Mouse (Mus musculus) kidney, postnatal 0 days (tissue): Measurements from ENCODE around the gene Arhgef17. TPM values are rescaled to one million over a fixed set of nuclear protein-coding genes. Genes with fewer than 3 reads are reported as not detected.

Experiments used
- ATAC-seq: fragments of 200-750 bp; cut with Nextera tagmentation; replicated peaks from 2 replicates; pipeline ENCODE4 v1.8.0; 2017; ENCODE audit warnings: low read depth, moderate number of reproducible peaks, moderate TSS enrichment, moderate library complexity; ENCODE audit not compliant: low FRiP score
- DNase-seq: peaks from one replicate; pipeline ENCODE4 v3.0.0-alpha.2; 2016; ENCODE audit warnings: low spot score
- H3K27ac ChIP-seq: fragments of 300-500 bp; sonication (generic); 2 replicates; pipeline ENCODE4 v1.5.1; 2014; ENCODE audit warnings: mild to moderate bottlenecking
- H3K27me3 ChIP-seq: fragments of 300-500 bp; sonication (generic); 2 replicates; pipeline ENCODE4 v1.6.1; 2014; ENCODE audit warnings: low read length, mixed read lengths; ENCODE audit not compliant: insufficient read depth
- H3K36me3 ChIP-seq: fragments of 300-500 bp; sonication (generic); 2 replicates; pipeline ENCODE4 v1.6.1; 2014; ENCODE audit warnings: low read length, mixed read lengths; ENCODE audit not compliant: insufficient read depth
- H3K4me1 ChIP-seq: fragments of 300-500 bp; sonication (generic); replicated peaks from 2 replicates; pipeline ENCODE4 v1.6.1; 2014; ENCODE audit warnings: antibody characterized with exemption, low read length, mixed read lengths; ENCODE audit not compliant: insufficient read depth
- H3K4me2 ChIP-seq: fragments of 300-500 bp; sonication (generic); 2 replicates; pipeline ENCODE4 v1.6.1; 2014; ENCODE audit warnings: mild to moderate bottlenecking, low read length, moderate library complexity, mixed read lengths
- H3K4me3 ChIP-seq: fragments of 300-500 bp; sonication (generic); replicated peaks from 2 replicates; pipeline ENCODE4 v1.5.1; 2014; ENCODE audit warnings: low read depth, low read length
- H3K9ac ChIP-seq: fragments of 300-500 bp; sonication (generic); 2 replicates; pipeline ENCODE4 v1.6.1; 2014; ENCODE audit warnings: low read depth, low read length
- H3K9me3 ChIP-seq: fragments of 300-500 bp; sonication (generic); replicated peaks from 2 replicates; pipeline ENCODE4 v1.6.1; 2016; ENCODE audit warnings: low read length, inconsistent platforms, mixed read lengths
- CTCF ChIP-seq: IDR thresholded peaks from 2 replicates; pipeline ENCODE4 v1.5.1; 2016; ENCODE audit warnings: antibody characterized with exemption, low read depth, mild to moderate bottlenecking, moderate library complexity
- WGBS: fragments of 180-500 bp; shearing (Covaris S2); extraction: QIAGEN DNeasy Blood & Tissue Kit; methylation state at CpG from one replicate; pipeline ENCODE4 v1.1.7; 2014; 5-methylcytosine and 5-hydroxymethylcytosine counted together
- polyA plus RNA-seq: library from polyadenylated mRNA; unstranded; fragments of >200 nt; fragmentation: Nextera tagmentation; extraction: Ambion mirVana; gene quantifications from 2 replicates; pipeline ENCODE4 v1.2.1, GENCODE M21; 2015

The Arhgef17 gene
- polyA plus RNA-seq, 1 experiment from 2014 or later, result 7.8 TPM

GRCm38 (mm10) chr7:100845026-100845400 is 86.9 kb downstream of the Arhgef17 start:
- TF ChIP-seq CTCF, result no peak
- Histone ChIP-seq H3K27me3 (no peaks in the 10 kb centered on the region), H3K9me3 (no peaks in the 10 kb centered on the region), H3K27ac (peak overlapping the region; percentile 68), H3K4me2 (no peak overlapping the region), H3K4me3 (no peak overlapping the region), H3K9ac (no peak overlapping the region), H3K36me3 (no peaks in the 10 kb centered on the region), H3K4me1 (no peaks in the 10 kb centered on the region)
- no peak for DNase-seq
- no peak for ATAC-seq

GRCm38 (mm10) chr7:100844385-100845025 is 87.4 kb downstream of the Arhgef17 start:
- Histone ChIP-seq H3K27ac (peak overlapping the region; percentile 68; the same call in 1 of the 2 replicates), H3K9me3 (no peaks in the 10 kb centered on the region), H3K4me2 (no peak overlapping the region), H3K4me1 (no peaks in the 10 kb centered on the region), H3K36me3 (no peaks in the 10 kb centered on the region), H3K4me3 (no peak overlapping the region), H3K27me3 (no peaks in the 10 kb centered on the region), H3K9ac (no peak overlapping the region)
- no peak for ATAC-seq
- WGBS, result 77% methylated on average over 2 of the region's 2 CpGs
- no peak for DNase-seq
- TF ChIP-seq CTCF, result no peak

- no peak overlapping the region for H3K27ac ChIP-seq
- H3K9ac ChIP-seq, result no peak overlapping the region
- no peaks in the 10 kb centered on the region for H3K4me1 ChIP-seq
- no peak for ATAC-seq
- H3K36me3 ChIP-seq, result no peaks in the 10 kb centered on the region
- TF ChIP-seq CTCF, result no peak
- H3K27me3 ChIP-seq, result no peaks in the 10 kb centered on the region
- 91% methylated on average over 2 of the region's 2 CpGs for WGBS
- no peaks in the 10 kb centered on the region for H3K9me3 ChIP-seq
- no peak for DNase-seq
- no peak overlapping the region for H3K4me2 ChIP-seq
- no peak overlapping the region for H3K4me3 ChIP-seq
Measured at GRCm38 (mm10) chr7:100843866-100844265, 88.0 kb downstream of the Arhgef17 start.

- Histone ChIP-seq H3K4me2 (no peak overlapping the region), H3K27me3 (no peaks in the 10 kb centered on the region), H3K4me3 (no peak overlapping the region), H3K9me3 (no peaks in the 10 kb centered on the region), H3K4me1 (no peaks in the 10 kb centered on the region), H3K9ac (no peak overlapping the region), H3K36me3 (0 out of 2 replicates have a peak, but pooled peaks cover 3% of the 10 kb centered on the region), H3K27ac (no peak overlapping the region)
- TF ChIP-seq CTCF, result no peak
- DNase-seq (no peak), ATAC-seq (no peak)
- 74% methylated on average over 5 of the region's 5 CpGs for WGBS
Measured at GRCm38 (mm10) chr7:100842175-100842574, 89.7 kb downstream of the Arhgef17 start.

DNA sequence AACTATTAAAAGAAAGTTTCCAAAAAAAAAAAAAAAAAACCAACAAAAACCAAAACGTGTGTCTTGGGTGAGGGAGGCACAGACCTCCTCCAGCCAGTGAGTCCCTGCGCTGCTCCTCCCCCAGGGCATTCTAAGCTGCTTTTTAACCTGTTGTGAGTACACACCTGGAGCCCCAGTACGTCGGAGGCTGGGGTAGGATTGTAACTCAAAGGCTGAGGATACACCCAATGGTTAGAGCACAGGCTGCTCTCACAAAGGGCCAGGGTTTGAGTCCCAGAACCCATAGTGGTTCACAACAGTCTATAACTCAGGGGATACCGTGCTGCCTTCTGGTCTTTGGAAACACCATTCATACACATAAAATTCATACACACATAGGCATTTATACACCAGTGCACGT is 90.3 kb downstream of the Arhgef17 start:
- no peaks in the 10 kb centered on the region for H3K9me3 ChIP-seq
- H3K4me2 ChIP-seq, result no peak overlapping the region
- 79% methylated on average over 6 of the region's 6 CpGs for WGBS
- 0 out of 2 replicates have a peak, but pooled peaks cover 8% of the 10 kb centered on the region for H3K36me3 ChIP-seq
- H3K4me3 ChIP-seq, result no peak overlapping the region
- no peak overlapping the region for H3K27ac ChIP-seq
- TF ChIP-seq CTCF, result no peak
- no peaks in the 10 kb centered on the region for H3K27me3 ChIP-seq
- DNase-seq (no peak), ATAC-seq (no peak)
- H3K4me1 ChIP-seq, result no peaks in the 10 kb centered on the region
- no peak overlapping the region for H3K9ac ChIP-seq

GRCm38 (mm10) chr7:100840906-100841305 is 91.0 kb downstream of the Arhgef17 start:
- WGBS, result 89% methylated on average over 1 of the region's 1 CpGs
- Histone ChIP-seq H3K9me3 (no peaks in the 10 kb centered on the region), H3K36me3 (0 out of 2 replicates have a peak, but pooled peaks cover 10% of the 10 kb centered on the region), H3K4me3 (no peak overlapping the region), H3K27ac (no peak overlapping the region), H3K27me3 (no peaks in the 10 kb centered on the region), H3K9ac (no peak overlapping the region), H3K4me2 (no peak overlapping the region), H3K4me1 (no peaks in the 10 kb centered on the region)
- no peak for ATAC-seq
- no peak for TF ChIP-seq CTCF
- no peak for DNase-seq
